Mouse (Mus musculus): ENCODE data around the gene Palm. TPM values are rescaled to one million over a fixed set of nuclear protein-coding genes. Genes with fewer than 3 reads are reported as not detected.
"Not testable (repeated sequence)": the region's sequence is repeated elsewhere in the genome, so short reads cannot be mapped to it uniquely, and the experiment has no call there.

Gene Palm
- 67.1 and 69.3 TPM in 2 replicates for polyA plus RNA-seq (2015; fragmentation: Nextera tagmentation; extraction: Ambion mirVana)

DNA sequence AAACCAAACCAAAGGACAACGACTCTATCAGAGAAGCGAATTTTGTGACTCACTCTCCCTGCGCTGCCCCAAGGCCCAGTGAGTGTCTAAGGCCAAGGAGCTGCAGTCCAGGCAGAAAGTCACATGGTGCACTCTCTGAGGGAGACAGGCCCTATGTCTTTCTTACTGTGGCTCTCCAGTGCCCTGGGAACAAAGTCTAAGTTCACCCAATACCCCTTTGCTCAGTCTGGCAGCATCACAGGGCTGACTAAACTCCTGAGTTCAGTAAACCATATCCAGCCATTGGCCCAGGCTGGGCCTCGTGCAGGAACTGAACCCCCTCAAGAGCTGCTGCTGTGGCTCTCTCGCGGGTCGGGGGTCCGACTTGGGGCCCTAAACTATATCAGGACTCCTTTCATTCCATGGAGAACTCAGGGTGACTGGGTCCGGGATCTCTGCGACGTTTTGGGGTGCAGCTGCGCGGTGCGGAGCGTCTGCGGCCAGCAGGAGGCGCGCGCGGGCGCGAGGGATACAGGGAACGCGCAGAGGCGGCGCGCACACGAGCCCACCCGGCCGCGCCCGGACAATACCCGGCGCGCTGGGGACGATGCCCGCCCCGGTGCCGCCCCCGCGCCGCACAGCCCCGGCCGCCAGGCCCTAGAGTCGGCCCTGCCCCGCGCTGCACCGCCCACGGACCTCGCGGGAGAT, at the start of gene Palm:
Gene Palm, plus strand, starts transcription at position 522 of the 687 bp plus-strand sequence.
- 0 out of 2 replicates have a peak, but pooled peaks have one; percentile 5 for ATAC-seq (ENCODE audit: extremely low read depth, insufficient number of reproducible peaks, low FRiP score, low TSS enrichment)
- Histone ChIP-seq H3K9ac (peak within 1 kb of the TSS; percentile 96), H3K27ac (replicated peaks) (peak within 1 kb of the TSS; percentile 86), H3K4me2 (peak within 1 kb of the TSS; percentile 96), H3K9me3 (no peaks in the 10 kb centered on the region), H3K27me3 (replicated peaks) (peaks cover 4% of the 10 kb centered on the region; the same call in 1 of the 2 replicates), H3K4me1 (peaks cover 22% of the 10 kb centered on the region), H3K4me3 (peak within 1 kb of the TSS; percentile 92), H3K36me3 (no peaks in the 10 kb centered on the region)
- 5% methylated on average over 42 of the region's 51 CpGs for WGBS

DNA sequence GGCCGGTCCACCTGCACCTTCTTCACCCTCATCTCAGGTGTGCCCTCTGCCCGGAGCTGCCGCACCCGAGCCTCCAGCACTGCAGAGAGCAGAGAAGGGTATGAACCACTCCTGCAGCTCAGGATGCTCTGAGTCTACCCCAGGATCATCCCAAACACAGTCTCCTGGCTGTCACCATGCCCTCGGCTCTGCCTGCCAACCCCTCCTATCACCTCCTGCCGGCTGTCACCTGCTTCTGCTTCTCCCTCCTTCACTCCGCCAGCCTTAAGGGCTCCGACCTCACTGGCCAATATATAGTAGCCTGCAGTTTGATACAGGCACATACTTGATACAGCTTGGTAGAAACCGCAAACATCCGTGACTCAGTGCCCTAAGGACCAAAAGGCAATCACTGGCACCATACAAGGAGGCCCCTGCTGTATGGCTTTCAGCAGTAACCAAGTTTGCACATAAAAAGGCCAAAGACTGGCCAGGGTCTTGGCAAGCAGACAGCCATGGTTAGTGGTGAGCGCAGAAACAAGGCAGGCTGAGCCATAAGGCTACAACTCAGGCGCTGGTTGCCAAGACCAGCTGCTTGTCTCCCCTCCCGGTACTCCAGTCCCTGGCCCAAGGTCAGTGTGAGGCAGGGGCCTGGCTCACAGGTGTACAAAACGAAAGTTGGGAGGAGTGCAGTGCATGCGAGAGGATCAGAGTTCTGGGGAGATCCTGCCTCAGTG, 49.6 kb upstream of the Palm start:
- no peak overlapping the region for H3K27ac ChIP-seq (replicated peaks)
- H3K4me3 ChIP-seq = no peak overlapping the region
- peaks cover 59% of the 10 kb centered on the region for H3K36me3 ChIP-seq
- peaks cover 27% of the 10 kb centered on the region for H3K9me3 ChIP-seq
- WGBS = 91% methylated on average over 15 of the region's 15 CpGs
- no peak for ATAC-seq (ENCODE audit: extremely low read depth, insufficient number of reproducible peaks, low FRiP score, low TSS enrichment)
- H3K4me1 ChIP-seq = peaks cover 13% of the 10 kb centered on the region
- no peaks in the 10 kb centered on the region for H3K27me3 ChIP-seq (replicated peaks)
- no peak overlapping the region for H3K4me2 ChIP-seq
- H3K9ac ChIP-seq = no peak overlapping the region

DNA sequence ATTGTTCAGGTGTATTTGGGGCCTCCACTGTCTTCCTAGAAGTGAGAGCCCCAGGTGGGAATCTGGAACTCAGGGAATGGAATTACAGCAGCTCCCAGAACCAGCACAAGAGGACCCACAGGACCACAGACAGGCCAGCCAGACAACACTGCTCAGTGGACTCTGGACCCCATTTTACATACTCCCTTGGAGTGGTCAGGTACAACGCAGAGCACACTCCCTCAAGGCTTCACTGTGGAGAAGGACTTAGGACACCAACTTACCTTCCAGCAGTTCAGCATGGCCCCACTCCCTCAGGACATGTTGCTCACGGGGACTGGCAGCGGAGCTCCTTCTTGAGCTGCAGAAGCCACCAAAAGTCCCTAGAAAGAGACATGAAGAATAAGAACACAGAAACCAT, 48.0 kb upstream of the Palm start:
- H3K36me3 ChIP-seq = peaks cover 43% of the 10 kb centered on the region
- WGBS = 85% methylated on average over 3 of the region's 3 CpGs

DNA sequence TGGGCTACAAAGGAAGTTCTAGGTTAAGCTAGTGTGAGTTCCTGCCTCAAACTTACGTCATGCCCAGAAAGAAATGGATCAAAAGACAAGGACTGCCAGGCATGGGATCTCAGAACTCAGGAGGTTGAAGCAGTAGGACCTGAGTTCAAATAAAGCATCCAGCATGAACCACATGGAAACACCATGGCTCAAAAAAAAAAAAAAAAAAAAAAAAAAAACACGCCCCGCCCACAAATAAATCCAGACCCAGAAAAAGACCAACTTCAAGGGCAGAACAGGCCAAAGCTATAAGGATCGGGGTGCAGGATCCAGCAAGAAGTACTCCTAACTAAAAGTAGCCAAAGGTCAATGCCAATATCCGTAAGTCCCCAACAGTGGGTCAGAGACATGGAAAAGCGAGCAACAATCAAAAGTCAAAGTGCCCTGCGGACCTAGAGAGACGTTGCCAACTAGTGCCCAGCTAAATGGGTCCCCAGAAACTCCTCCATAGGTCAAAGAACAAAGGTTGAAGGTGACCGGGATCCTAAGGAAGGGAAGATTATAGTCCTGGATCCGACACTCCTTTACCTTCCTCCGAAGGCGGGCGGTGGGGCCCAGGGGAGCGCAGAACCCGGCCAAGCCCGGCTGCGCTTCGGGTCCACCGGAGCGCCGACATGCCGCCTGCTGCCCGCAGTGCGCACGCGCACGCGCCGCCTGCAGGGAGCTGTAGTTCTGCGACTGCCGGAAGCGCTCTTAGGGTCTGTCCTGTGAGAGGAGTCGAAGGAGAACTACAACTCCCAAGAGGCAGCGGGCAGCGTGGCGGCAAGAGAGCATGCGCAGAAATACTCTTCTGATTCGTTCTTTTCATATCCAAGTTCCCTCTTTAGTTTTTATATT, 47.2 kb upstream of the Palm start, which contains the start of gene Polrmt:
Gene Polrmt, minus strand, starts transcription at position 684 of the 876 bp plus-strand sequence.
- Histone ChIP-seq H3K4me3 (peak within 1 kb of the TSS; percentile 57), H3K27ac (replicated peaks) (peak within 1 kb of the TSS; percentile 5; the same call in 1 of the 2 replicates), H3K4me1 (peaks cover 13% of the 10 kb centered on the region), H3K27me3 (replicated peaks) (no peaks in the 10 kb centered on the region), H3K4me2 (peak within 1 kb of the TSS; percentile 67), H3K9me3 (peaks cover 4% of the 10 kb centered on the region), H3K36me3 (peaks cover 36% of the 10 kb centered on the region), H3K9ac (peak within 1 kb of the TSS; percentile 75)
- ATAC-seq (ENCODE audit: extremely low read depth, insufficient number of reproducible peaks, low FRiP score, low TSS enrichment) = peak; percentile 90
- 3% methylated on average over 38 of the region's 38 CpGs for WGBS

More for the DNA sequence above, 48.0 kb upstream of the Palm start:
- no peak for ATAC-seq (ENCODE audit: extremely low read depth, insufficient number of reproducible peaks, low FRiP score, low TSS enrichment)
- Histone ChIP-seq H3K4me2 (peak overlapping the region; percentile 67), H3K27ac (replicated peaks) (no peak overlapping the region), H3K27me3 (replicated peaks) (no peaks in the 10 kb centered on the region), H3K9me3 (peaks cover 11% of the 10 kb centered on the region), H3K4me1 (peaks cover 13% of the 10 kb centered on the region), H3K4me3 (peak overlapping the region; percentile 57), H3K9ac (peak overlapping the region; percentile 75; the same call in 1 of the 2 replicates)

DNA sequence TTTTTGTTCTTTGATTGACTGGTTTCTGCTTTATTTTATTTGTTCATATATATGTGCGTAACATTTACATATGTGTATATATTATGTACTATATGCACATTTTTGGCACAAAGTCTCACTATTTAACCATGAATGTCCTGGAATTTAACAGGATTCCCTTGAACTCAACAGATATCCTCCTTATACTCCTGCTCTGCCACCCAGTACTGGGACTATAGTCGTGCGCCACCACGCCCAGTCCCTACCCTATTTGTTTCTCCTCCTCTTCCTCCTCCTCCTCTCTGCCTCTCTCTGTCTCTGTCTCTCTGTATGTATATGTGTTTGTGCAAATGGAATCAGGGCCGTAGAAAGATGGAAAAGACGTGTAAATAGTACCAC, 46.6 kb upstream of the Palm start:
- Histone ChIP-seq H3K4me3 (peak overlapping the region; percentile 38), H3K4me1 (peaks cover 13% of the 10 kb centered on the region), H3K36me3 (peaks cover 29% of the 10 kb centered on the region), H3K9ac (peak overlapping the region; percentile 69), H3K27me3 (replicated peaks) (no peaks in the 10 kb centered on the region; the same call in 1 of the 2 replicates), H3K4me2 (peak overlapping the region; percentile 67), H3K27ac (replicated peaks) (0 out of 2 replicates have a peak overlapping the region, but pooled peaks have one; percentile 5), H3K9me3 (no peaks in the 10 kb centered on the region)
- no peak for ATAC-seq (ENCODE audit: extremely low read depth, insufficient number of reproducible peaks, low FRiP score, low TSS enrichment)
- 25% methylated on average over 6 of the region's 6 CpGs for WGBS

DNA sequence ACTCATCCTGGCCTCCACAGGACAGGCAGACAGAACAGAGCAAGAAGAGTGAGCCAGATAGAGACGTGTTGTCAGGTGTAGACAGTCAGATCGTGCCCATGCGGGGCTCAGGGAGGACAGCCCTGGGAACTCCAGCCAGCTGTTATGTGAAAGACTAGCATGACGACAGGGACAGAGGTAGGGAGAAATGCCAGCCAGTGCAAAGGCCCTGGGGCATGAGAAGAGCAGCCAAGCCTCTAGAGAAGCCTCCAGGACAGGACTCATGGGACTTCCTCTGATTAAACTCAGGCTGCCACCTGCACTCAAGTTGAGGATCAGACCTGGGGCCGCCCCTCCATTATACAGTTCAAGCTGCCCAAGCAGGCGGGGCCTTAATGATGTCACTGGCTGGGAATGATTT, 44.9 kb upstream of the Palm start:
- Histone ChIP-seq H3K4me2 (no peak overlapping the region), H3K4me1 (peaks cover 13% of the 10 kb centered on the region), H3K27ac (replicated peaks) (no peak overlapping the region), H3K9ac (no peak overlapping the region), H3K36me3 (peaks cover 12% of the 10 kb centered on the region), H3K9me3 (no peaks in the 10 kb centered on the region), H3K27me3 (replicated peaks) (no peaks in the 10 kb centered on the region; the same call in 1 of the 2 replicates), H3K4me3 (no peak overlapping the region)
- ATAC-seq (ENCODE audit: extremely low read depth, insufficient number of reproducible peaks, low FRiP score, low TSS enrichment) = no peak
- 71% methylated on average over 6 of the region's 6 CpGs for WGBS

DNA sequence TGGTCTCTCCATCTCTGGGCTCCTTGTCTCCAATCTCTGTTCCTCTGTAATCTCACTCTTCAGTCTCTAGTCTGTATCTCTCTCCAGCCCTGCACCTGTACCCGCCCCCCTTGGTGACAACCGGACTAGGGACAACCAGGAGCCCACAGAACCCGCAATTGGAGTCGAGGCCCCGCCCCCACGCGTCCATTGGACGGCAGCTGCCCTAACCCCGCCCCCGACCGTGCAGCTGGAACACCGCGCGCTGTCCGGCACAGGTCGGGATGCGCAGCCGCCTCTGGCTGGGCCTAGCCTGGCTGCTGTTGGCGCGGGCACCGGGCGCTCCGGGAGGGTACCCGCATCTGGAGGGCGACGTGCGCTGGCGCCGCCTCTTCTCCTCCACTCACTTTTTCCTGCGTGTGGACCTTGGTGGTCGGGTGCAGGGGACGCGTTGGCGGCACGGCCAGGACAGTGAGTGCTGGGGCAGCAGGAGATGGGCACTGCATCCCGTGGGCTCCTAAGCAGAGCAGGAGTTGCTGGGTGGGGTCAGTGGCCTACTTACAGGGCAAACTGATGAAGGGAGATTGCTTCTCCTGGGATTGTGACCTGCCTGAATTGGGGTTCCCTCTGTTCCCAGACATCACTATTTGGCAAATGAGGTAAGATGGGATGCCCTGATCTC, 38.4 kb upstream of the Palm start, which contains the start of gene Fgf22:
Gene Fgf22, plus strand, starts transcription at position 221 of the 661 bp plus-strand sequence.
- Histone ChIP-seq H3K27me3 (replicated peaks) (peaks cover 4% of the 10 kb centered on the region), H3K9me3 (no peaks in the 10 kb centered on the region), H3K4me1 (peaks cover 7% of the 10 kb centered on the region), H3K4me3 (peak within 1 kb of the TSS; percentile 45), H3K4me2 (peak within 1 kb of the TSS; percentile 74), H3K9ac (peak within 1 kb of the TSS; percentile 73), H3K36me3 (peaks cover 43% of the 10 kb centered on the region), H3K27ac (replicated peaks) (no peak within 1 kb of the TSS)
- ATAC-seq (ENCODE audit: extremely low read depth, insufficient number of reproducible peaks, low FRiP score, low TSS enrichment) = peak; percentile 52
- WGBS = 4% methylated on average over 36 of the region's 36 CpGs

DNA sequence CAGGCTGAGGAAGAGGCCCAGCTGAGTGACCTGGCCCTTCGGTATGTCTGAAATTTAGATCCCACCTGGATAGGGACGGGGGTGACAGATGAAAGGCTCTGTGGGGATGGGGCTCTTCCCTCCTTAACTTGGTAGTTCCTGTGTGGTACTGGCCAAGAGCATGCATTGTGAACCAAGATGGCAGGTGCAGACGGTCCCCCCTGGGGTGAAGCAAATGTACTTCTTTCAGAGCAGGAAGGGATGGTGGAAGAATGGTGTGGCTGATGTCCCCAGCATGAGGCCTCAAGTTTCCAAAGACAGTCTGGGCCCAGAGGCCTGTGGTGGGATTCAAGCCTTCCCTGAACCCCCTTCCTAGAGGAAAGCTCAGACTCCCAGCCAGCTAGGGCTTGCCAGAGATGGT, 37.5 kb upstream of the Palm start:
- H3K4me1 ChIP-seq = peaks cover 7% of the 10 kb centered on the region
- ATAC-seq (ENCODE audit: extremely low read depth, insufficient number of reproducible peaks, low FRiP score, low TSS enrichment) = no peak
- WGBS = 77% methylated on average over 3 of the region's 3 CpGs

DNA sequence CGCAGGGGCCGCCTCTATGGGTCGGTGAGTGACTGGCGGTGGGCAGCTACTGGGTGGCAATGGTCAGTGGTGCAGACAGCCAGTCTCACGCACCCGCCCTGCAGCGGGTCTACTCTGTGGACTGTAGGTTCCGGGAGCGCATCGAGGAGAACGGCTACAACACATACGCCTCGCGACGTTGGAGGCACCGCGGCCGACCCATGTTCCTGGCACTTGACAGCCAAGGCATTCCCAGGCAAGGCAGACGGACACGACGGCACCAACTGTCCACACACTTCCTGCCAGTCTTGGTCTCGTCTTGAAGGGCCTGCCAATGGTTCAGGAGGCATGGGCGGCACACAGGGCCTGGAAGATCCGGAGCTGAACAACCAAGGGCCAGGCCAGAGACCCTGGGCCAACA, 36.7 kb upstream of the Palm start:
- Histone ChIP-seq H3K36me3 (peaks cover 59% of the 10 kb centered on the region), H3K27me3 (replicated peaks) (peaks cover 4% of the 10 kb centered on the region), H3K9me3 (no peaks in the 10 kb centered on the region), H3K4me1 (peaks cover 7% of the 10 kb centered on the region), H3K9ac (no peak overlapping the region), H3K27ac (replicated peaks) (no peak overlapping the region), H3K4me2 (no peak overlapping the region), H3K4me3 (no peak overlapping the region)
- ATAC-seq (ENCODE audit: extremely low read depth, insufficient number of reproducible peaks, low FRiP score, low TSS enrichment) = no peak
- WGBS = 88% methylated on average over 24 of the region's 24 CpGs

More for the DNA sequence above, 37.5 kb upstream of the Palm start:
- no peak overlapping the region for H3K4me3 ChIP-seq
- H3K27ac ChIP-seq (replicated peaks) = no peak overlapping the region
- no peak overlapping the region for H3K9ac ChIP-seq
- no peak overlapping the region for H3K4me2 ChIP-seq
- peaks cover 4% of the 10 kb centered on the region for H3K27me3 ChIP-seq (replicated peaks)
- H3K36me3 ChIP-seq = peaks cover 51% of the 10 kb centered on the region
- no peaks in the 10 kb centered on the region for H3K9me3 ChIP-seq

DNA sequence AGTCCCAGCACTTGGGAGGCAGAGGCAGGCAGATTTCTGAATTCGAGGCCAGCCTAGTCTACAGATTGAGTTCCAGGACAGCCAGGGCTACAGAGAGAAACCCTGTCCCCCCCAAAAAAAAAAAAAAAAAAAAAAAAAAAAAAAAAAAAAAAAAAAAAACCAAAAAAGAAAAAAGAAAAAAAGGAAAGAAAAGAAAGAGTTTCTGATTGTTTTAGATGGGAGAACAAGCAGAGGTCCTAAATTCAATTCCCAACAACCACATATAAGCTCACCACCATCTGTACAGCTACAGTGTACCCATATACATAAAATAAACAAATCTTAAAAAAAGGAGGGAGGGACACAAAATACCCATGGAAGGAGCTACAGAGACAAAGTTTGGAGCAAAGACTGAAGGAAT, 33.7 kb upstream of the Palm start:
- not testable (repeated sequence) for H3K27me3 ChIP-seq (replicated peaks)

More for the DNA sequence above, 33.7 kb upstream of the Palm start:
- 90% methylated on average over 1 of the region's 1 CpGs for WGBS
- ATAC-seq (ENCODE audit: extremely low read depth, insufficient number of reproducible peaks, low FRiP score, low TSS enrichment); H3K9me3 ChIP-seq; H3K4me2 ChIP-seq; H3K9ac ChIP-seq; H3K27ac ChIP-seq (replicated peaks); H3K4me3 ChIP-seq: not testable (repeated sequence)
- peaks cover 73% of the 10 kb centered on the region for H3K36me3 ChIP-seq
- H3K4me1 ChIP-seq = peaks cover 23% of the 10 kb centered on the region
